Mouse (Mus musculus) splenic B cell, adult 2 months (primary cell): ENCODE results near the gene Nek6.

Source experiments
- DNase-seq: peaks from one replicate; pipeline ENCODE4 v3.0.0-alpha.2; 2011; ENCODE audit warnings: low read depth, low spot score
- H3K27me3 ChIP-seq: 2 replicates; pipeline ENCODE4 v1.6.1; 2012; ENCODE audit warnings: mild to moderate bottlenecking, low read length, moderate library complexity, mixed read lengths; ENCODE audit not compliant: control insufficient read depth, poor library complexity, insufficient read depth, severe bottlenecking
- H3K36me3 ChIP-seq: 2 replicates; pipeline ENCODE4 v1.6.1; 2012; ENCODE audit warnings: mild to moderate bottlenecking, low read length, moderate library complexity, mixed read lengths; ENCODE audit not compliant: control insufficient read depth, poor library complexity, insufficient read depth, severe bottlenecking

Gene Nek6

GRCm38 (mm10) chr2:38485957-38486931 is 25.2 kb upstream of the Nek6 start:
- H3K36me3 ChIP-seq = no peaks in the 10 kb centered on the region
- DNase-seq = no peak
- H3K27me3 ChIP-seq = no peaks in the 10 kb centered on the region

- Histone ChIP-seq H3K27me3 (no peaks in the 10 kb centered on the region), H3K36me3 (no peaks in the 10 kb centered on the region)
- DNase-seq = no peak
Observed at GRCm38 (mm10) chr2:38497594-38497993, 13.8 kb upstream of the Nek6 start.

DNA sequence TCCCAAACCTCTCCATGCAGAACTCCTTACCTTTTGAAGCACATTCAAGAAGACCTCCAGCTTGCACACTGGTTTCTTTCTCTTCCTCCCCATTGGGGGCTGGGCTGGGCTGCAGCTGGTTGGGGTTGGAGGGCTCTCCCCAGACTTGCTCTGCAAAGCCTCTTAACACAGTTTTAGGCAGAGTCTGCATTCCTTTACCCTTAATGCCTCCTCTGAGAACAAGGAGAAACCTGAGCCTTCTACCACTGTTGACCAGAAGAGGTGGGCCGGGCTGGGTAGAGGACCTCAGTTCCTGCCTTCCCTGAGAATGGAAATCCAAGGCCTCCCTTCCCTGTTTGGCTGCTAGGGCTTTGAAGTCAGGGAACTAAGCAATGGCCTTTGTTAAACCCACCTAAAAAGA is 9.8 kb upstream of the Nek6 start:
- Histone ChIP-seq H3K27me3 (no peaks in the 10 kb centered on the region), H3K36me3 (no peaks in the 10 kb centered on the region)
- no peak for DNase-seq

DNA sequence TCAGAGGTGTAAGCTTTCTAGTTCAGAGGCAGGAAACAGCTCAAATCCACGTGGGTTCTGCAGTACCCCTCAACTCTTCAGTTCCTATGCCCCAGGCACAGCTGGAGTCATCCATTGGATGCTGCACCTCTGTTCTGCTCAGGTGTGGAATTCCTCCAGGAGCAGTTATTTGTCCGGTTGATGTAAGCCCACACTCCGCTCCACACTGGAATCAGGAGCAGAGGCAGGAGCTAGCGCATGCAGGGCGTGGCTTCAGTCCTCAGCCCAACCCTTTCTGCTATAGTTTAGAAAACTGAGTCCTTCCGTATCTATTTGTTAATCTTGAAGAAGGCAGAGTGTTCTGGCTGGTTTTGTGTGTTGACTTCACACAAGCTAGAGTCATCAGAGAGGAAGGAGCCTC is 9.3 kb upstream of the Nek6 start:
- no peaks in the 10 kb centered on the region for H3K36me3 ChIP-seq
- no peak for DNase-seq
- H3K27me3 ChIP-seq = no peaks in the 10 kb centered on the region

DNA sequence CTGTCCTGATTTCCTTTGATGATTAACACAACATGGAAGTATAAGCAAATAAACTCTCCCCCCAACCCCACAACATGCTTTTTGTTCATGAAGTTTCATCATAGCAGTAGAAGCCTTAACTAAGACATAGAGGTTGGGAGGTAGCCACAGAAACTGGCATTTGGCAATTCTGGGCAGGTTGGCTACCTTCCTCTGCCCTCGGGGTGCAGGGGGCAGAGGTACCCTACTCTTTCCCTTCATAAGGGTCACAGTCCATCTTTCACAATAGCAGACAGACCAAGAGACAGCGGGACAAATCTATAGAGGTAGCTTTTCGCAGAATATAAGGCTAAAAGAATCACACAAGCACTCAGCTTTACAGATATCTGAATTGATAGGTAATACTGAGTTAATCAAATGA is 8.7 kb upstream of the Nek6 start:
- H3K36me3 ChIP-seq = no peaks in the 10 kb centered on the region
- no peak for DNase-seq

DNA sequence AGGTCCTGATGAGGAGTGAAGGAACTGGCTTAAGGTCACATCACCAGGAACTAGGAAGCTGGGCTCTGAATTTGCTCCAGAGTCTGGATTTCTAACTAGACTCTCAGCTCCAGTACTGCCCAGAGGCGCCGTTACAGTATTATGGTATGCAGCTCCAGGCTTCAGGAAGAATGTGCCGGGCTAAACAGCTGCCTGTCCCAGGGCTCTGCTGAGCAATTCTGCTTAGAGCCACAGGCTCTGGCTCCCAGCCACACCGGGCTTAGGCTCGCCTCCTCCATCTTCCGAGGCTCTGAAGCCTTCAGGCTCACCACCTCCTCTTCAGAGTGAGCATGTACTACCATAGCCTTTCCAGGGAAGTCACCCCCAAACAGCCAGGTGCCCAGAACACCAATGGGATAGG is 7.1 kb upstream of the Nek6 start:
- H3K36me3 ChIP-seq = no peaks in the 10 kb centered on the region
- no peaks in the 10 kb centered on the region for H3K27me3 ChIP-seq
- no peak for DNase-seq

More for the DNA sequence above, 8.7 kb upstream of the Nek6 start:
- H3K27me3 ChIP-seq = no peaks in the 10 kb centered on the region

GRCm38 (mm10) chr2:38507181-38507580 is 4.3 kb upstream of the Nek6 start:
- DNase-seq = no peak
- H3K36me3 ChIP-seq = no peaks in the 10 kb centered on the region
- H3K27me3 ChIP-seq = no peaks in the 10 kb centered on the region

DNA sequence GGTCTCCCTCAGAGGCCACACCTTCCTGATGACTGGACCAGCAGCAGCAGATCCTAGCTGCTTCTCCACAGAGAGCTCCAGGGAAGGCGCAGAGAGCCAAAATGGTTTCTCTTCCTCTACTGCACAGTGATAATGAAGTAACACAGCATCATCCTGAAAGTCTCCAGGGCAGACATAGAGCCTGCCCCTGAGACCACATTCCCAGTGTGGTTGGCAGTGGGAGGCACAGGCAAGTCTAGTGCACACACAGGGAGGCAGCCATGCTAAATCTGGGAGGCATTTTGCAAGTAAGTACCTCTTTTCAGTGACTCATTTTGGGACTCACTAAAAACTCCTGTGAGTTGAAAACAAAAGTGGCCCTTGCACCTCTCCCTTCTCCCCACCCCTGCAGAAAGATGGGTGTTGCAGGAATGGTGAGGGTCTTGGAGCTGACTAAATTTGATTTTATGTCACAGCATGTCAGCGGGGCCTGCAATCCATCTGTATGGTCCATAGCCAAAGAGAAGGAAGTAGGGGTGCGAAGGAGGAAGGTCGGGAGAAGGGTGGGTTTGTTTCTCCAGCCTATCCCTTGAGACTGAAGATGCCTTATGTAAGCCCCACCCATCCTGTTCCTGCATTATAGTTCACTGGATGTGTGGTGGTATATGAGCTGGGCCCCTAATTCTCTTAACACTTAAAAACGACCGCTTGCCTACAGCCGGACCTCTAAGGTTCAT is 2.3 kb upstream of the Nek6 start:
- DNase-seq = no peak
- Histone ChIP-seq H3K36me3 (no peaks in the 10 kb centered on the region), H3K27me3 (no peaks in the 10 kb centered on the region)

DNA sequence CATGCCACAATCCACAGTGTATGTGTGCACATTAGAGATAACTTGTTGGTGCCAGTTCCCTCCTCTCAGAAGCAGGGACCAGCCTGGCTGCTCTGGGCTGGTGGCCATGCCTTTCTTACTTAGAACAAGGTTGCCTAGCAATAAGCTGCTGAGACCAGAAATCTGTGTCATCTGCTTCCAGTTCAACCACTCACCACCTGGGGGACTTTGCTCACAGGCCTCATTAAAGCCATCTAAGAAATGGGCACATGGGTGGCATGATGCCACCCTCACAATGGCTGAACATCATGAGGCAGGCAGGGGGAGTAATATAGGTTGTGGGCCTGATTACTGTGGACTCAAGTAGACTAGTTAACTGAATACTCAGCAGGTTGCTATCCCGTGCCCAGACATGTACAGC is 1.3 kb upstream of the Nek6 start:
- H3K27me3 ChIP-seq = no peaks in the 10 kb centered on the region
- H3K36me3 ChIP-seq = no peaks in the 10 kb centered on the region
- peak; percentile 31 for DNase-seq

DNA sequence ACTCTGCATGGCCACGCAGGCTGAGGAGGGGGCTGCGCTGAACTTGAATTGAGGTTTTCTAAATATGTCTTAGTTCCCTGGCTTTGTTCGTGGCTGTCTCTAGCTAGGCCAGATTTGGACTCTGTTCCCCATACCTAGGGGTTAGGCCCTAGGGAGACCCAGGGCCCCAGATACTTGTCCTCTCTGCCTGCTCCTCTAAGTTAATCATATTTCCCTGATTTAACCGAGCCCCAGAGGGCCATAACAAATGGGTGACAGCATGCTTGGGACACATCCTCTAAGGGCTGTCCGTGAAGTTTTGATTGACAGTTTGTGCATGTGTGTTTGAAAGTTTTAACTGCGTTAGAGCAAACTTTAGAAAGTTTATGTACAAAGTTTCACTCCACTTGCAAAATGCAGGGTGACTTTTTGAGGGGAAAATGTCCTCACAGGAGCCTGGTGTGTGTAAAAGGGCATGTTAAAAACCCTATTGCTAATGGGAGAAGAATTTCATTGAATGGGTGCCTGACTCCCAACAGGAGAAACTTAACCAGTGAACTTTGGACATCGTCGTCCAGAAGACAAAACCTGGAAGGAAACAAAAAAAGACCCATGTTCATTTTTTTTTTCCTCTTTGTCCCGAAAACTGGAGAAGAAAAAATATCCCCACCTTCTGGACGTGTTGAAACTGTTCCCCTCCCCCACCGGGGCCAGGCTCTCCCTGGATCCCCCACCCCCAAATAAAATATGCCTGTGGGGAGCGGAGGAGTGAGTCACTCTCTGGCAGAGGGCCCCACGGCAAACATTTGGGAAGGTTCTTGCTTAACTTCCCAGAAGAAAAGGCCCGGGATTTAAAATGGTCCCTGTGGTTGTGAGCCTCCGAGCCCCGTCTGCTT is 1.1 kb downstream of the Nek6 start:
- Histone ChIP-seq H3K36me3 (no peaks in the 10 kb centered on the region), H3K27me3 (no peaks in the 10 kb centered on the region)
- no peak for DNase-seq

DNA sequence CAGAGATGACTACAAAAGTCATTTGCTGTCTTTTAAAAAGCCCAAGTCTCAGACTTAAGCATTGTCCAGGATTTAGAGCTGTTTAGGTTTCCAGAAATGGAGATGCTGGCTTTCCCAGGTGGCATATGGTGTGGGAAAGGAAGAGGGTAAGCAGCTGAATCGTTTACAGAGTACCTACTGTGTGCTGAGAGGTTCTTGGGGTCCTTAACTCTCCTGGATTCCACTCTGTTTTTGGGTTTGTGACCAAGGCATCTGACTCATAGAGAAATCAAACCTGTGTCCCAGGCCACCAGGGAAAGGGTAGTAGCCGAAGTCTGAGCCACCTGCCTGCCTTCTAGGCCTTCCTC is 1.7 kb downstream of the Nek6 start:
- no peak for DNase-seq
- Histone ChIP-seq H3K36me3 (no peaks in the 10 kb centered on the region; the same call in 1 of the 2 replicates), H3K27me3 (no peaks in the 10 kb centered on the region)

- peak; percentile 84 for DNase-seq
- Histone ChIP-seq H3K27me3 (no peaks in the 10 kb centered on the region), H3K36me3 (no peaks in the 10 kb centered on the region; the same call in 1 of the 2 replicates)
Observed at GRCm38 (mm10) chr2:38514411-38514810, 3.0 kb downstream of the Nek6 start.

DNA sequence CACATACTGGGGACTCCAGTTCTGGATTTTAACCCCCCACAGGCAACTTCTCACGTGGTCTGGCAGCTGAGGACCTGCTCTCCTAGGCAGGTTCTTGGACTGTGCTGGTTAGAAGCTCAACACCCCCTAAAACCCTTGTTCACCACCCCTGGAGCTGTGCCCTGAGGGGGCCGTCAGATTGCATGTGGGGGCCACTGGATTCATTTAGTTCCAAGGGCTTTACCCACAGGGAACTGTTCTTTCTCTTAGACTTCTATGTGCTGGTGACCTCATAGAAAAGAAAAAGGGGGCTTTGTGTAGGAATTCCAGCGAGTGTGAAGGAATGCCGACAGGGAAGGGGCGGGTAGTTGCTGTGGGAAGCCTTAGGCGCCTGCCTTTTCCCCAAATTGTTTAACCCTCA is 4.0 kb downstream of the Nek6 start:
- DNase-seq = no peak
- H3K36me3 ChIP-seq = no peaks in the 10 kb centered on the region; the same call in 1 of the 2 replicates
- no peaks in the 10 kb centered on the region for H3K27me3 ChIP-seq

DNA sequence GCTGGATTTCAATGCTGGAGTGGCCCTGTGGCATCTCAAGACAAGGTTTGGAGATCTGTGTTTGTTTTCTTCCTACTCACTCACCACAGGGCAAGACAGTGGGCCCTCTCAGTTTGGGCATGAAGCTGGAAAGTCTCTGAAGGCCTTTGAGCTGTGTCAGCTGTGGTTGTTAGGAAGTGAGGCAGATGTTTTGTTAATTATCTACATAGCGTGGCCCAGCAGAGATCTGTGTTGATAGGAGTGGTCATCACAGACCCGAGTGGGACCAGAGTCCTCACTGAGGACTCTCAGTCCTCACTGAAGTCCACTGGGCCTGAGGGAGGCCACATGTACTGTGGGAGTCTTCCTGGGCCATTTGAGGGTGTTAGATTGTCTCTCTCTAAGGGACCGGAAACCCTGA is 5.0 kb downstream of the Nek6 start:
- Histone ChIP-seq H3K36me3 (no peaks in the 10 kb centered on the region; the same call in 1 of the 2 replicates), H3K27me3 (no peaks in the 10 kb centered on the region)
- DNase-seq = no peak
